Mouse (Mus musculus) layer of hippocampus, adult 8-10 months (tissue): ENCODE measurements around the gene Rnasek. TPM values are rescaled to one million over a fixed set of nuclear protein-coding genes. Genes with fewer than 3 reads are reported as not detected.

Source experiments
- DNase-seq, 2 experiments: peaks; one replicate each; pipeline ENCODE4 v3.0.0; 2022; ENCODE audit warnings: low spot score in 2 of 2
- total RNA-seq, 4 experiments: library from RNA; stranded (reverse); gene quantifications; 2 replicates each; pipeline ENCODE4 v1.2.4; 2022

Rnasek gene
- total RNA-seq, 4 experiments from 2014 or later = 203 to 263 (median 244) TPM

DNA sequence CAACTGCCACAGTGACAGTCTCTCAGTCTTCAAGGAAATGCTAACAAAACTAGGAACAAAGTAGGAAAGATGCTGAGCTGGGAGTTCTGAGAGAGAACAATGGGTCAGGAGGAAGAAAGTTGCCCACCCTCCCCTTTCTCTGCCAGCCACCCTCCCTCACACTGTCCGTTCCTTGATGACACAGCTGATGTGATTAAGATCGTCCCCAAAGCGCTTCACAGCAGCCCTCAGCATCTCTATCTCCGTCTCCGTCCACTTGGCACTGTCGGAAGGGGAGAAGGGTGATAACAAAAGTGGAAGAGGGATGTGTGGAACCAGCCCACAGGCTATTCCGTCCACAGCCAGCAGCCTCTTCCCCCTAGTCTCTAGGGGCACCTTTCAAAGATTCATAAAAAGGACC lies 2.9 kb downstream of the Rnasek start:
- peak in 1 of 2 experiments; percentile 8 for DNase-seq

DNA sequence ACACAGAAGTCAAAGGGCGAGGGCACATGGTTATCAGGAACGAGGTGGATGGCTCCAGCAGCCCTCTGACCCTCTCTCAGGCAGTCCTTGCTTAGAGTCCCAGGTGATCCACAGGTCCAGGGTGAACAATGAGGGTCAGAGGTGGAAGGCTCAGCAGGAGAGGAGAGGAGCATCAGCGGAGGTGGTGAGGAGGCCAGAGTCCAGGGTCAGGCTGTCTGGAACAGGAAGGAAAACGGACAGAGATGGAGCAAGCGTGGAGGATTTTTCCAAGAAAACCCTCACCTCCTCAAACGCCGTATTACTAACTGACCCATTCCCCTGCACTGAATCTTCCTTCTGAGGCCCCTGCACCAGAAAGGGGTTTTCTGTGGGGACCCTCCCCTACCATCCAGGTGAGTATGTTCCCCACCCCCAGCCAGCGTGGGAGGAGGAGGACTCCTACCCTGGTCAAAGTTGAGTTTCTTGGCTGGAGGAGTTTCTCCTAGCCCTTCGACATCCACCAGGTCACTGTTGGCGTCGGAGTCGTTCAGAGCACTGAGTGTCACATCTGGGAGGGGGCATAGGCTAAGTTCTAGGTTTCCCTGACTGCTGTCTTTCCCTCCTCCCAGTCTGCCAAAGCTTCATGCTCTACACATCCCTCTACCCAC lies 4.3 kb downstream of the Rnasek start:
- DNase-seq = peak in 1 of 2 experiments; percentile 13

DNA sequence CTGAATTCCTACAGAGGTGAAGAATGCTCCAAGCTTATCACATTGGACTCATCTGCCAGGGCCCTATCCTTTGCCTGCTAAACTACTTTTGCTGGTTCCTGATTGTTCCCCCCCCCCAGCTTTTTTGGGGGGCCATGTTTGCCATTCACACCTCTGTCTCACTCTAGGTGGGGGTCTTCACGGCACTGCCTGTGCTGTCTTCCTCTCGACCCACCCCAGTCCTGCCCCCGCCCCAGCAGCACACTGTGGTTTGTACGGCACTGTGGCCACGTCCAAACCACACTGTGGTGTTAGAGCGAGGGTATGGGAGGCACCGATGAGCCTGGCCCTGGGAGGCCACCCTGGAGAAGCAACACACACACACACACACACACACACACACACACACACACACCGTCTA lies 5.1 kb downstream of the Rnasek start:
- DNase-seq = no peak

DNA sequence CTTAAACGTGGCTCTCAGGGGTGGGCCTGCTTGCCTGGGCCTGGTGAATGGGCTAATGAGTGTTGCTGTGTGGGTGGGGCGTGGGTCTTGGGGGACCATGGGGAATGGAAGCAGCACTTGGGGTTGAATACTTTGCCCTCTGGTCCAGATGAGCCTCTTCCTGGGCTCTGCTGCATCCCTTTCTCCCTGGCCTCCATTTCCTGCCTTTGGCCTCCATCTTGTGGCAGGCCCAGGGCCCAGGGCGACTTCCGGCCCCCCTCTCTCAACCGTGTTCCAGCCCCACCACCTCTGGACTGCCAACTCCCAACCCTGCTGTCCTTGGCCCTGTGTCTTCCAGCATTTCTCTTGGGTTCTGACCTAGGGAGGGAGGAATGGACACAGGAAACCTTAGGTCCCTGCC lies 5.6 kb downstream of the Rnasek start:
- no peak for DNase-seq

DNA sequence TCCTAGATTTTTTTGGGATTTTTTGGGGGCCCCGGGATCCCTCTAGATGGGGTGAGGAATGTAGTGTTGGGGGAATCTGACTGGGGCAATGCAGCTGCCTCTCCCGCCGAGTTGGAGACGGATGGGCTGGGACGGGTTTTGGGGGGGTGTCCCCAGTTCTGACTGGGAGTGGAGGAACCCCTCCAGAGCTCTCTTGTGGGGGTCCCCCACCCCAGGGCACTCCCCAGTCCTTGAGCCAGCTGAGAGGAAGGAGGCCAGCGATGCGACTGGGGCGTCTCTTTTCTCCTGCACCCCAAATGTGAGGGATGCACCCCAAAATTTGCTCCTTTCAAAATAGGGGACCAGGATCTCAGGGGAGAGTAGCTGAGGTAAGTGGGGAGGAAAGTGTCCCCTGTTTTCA lies 6.6 kb downstream of the Rnasek start:
- DNase-seq = no peak

DNA sequence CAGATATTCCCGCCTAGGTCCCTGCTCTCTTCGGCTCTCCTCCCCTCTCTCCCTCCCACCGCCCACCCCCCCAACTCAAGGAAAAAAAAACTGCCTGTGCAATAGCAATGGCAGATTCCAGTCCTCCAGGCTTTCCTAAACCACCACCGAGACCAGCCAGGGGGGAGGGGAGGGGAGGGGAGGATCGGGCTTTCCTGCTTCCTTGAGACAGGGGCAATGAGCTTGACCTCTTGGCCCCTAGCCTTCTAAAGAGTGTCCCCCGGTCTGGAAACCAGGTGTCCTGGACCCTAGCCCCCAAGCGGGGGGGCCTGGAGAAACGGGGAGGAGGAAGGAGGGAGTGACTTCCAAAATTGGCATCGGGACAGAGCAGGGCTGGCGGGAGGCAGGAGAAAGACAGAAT lies 7.1 kb downstream of the Rnasek start:
- no peak for DNase-seq

DNA sequence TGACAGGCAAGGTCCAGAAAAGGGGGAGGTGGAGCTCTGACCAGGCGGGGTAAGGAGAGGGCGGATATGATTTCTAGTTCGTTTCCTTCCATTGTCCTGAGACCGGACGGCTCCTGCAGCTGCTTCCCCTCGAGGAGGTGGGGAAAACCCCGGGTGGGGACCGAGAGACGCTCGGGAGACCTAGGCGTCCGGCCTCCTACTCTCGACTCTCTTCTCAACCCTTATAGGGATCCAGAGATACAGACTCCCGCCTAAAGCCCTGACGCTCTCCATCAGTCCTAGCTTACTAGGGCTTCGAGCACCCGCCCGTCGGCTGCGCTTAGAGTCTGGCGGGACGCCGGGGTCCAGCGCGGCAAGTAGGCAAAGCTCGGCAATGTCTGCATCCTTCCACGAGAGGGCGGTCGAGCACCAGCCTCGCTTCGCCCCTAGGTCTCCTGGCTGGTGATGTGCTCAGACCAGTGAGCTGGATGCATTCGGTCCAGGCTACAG lies 9.4 kb downstream of the Rnasek start:
- peak in 1 of 2 experiments; percentile 74 for DNase-seq

DNA sequence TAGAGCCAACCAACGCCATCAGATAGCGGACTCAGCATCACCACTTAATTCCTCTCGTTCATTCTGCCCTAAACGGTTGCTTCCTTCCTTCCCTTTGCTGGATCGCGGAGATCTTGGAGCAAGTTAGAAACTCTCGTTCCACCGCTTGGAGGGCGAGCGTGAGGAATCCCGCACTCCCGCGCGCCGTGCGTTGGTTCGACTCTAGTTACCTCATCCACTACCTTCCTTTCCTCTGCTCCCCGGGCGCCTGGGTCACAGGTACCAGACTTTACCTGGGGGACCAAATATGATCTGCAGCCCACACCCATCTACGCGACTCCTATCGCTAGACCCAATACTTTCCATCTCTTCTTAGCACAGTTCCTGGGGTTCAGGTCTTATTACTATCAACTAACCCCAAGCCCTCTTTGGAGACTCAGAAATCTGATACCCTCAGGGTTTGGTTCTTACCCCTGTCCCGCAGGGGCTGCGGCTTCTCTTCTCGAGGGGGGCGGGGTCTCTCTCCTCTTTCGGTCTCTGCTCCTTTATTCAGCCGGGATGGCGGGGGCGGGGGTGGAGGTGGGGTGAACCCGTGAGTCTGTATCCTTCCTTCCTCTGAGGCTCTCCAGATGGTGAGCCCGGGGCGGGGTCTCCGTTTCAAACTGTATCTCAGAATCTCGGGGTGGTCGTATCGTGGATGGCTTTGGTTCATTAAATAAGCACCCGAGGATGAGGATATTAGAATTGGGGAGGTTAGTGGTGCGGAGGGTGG lies 10.2 kb downstream of the Rnasek start, which contains the start of gene Bcl6b:
Bcl6b (minus strand) TSS at position 539 of the 751 bp plus-strand sequence.
- no peak for DNase-seq

DNA sequence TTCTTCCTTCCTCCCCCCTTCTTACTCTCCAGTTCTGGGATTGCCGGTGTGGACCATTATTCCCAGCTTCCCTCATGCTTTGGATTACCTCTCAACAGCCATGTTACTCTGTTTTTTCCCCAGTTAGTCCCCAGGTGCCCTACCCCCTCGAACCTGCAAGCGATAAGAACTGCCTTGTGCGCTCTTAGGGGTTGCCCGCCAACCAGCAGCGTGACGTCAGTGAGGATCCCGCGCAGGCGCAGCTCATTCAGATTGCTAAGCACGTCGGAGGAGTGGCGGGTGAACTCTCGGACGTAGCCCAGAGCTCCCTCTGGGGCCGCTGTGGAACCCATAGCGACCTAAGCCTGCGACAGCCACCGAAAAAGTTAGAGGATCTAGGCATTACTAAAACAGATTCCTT lies 10.8 kb downstream of the Rnasek start:
- peak in 1 of 2 experiments; percentile 60 for DNase-seq

DNA sequence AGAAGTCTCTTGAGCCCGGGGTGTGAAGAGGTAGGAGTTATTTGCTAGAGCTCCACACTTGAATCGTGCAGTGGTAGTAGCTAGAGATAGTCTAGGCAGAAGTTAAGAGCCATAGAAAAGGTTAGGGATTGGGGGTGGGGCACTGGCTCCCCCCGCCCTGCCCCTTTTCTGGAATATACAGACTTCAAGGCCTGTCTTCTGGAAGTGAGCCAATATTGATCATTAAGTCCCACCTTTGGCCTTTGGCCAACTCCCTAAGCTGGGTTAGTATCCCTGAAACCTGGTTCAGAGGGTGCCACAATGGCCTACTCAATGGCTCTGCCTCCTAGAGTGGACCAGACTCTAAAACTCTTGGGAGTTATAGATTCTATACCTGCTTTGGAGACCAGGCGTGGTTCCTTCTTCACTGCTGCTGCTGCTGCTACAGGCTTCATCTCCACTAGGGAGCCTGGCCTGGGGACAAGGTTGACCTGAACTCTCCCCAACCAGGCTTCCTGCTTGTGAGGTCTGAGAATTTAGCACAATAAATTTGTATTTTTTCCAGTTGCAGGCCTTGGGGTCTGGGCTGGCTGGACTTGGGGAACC lies 11.9 kb downstream of the Rnasek start:
- no peak for DNase-seq

DNA sequence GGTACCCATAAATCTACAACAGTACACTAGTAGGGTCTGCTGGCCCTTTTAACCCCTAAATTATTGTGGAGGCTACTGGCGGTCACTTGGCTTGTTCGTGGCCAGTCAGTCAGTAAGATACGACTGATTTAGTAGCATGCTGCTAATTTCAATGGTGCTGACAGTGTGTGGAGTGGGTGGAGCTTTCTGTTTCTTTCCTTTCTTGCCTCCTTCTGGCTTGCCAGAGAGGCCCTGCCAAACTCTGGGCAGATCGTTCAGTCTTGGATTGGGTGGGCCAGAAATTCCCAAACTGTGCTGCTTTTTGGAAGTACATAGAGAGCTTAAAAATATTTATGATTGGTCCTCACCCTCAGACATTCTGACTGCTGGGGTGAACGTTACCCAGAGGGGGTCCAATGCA lies 12.5 kb downstream of the Rnasek start:
- DNase-seq = peak in 1 of 2 experiments; percentile 24

DNA sequence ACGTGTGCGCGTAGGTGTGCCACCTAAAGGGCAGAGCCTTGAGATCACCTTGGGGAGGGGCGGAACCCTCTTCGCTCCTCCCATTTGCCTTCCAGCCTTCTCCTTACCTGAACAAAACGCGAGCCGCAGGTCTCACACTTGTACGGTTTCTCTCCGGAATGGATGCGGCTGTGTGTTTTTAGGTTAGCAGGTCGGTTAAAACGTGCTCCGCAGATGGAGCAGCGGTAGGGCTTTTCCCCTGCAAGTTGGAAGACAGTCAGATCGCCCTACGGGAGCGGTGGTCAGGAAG lies 13.1 kb downstream of the Rnasek start:
- DNase-seq = no peak

DNA sequence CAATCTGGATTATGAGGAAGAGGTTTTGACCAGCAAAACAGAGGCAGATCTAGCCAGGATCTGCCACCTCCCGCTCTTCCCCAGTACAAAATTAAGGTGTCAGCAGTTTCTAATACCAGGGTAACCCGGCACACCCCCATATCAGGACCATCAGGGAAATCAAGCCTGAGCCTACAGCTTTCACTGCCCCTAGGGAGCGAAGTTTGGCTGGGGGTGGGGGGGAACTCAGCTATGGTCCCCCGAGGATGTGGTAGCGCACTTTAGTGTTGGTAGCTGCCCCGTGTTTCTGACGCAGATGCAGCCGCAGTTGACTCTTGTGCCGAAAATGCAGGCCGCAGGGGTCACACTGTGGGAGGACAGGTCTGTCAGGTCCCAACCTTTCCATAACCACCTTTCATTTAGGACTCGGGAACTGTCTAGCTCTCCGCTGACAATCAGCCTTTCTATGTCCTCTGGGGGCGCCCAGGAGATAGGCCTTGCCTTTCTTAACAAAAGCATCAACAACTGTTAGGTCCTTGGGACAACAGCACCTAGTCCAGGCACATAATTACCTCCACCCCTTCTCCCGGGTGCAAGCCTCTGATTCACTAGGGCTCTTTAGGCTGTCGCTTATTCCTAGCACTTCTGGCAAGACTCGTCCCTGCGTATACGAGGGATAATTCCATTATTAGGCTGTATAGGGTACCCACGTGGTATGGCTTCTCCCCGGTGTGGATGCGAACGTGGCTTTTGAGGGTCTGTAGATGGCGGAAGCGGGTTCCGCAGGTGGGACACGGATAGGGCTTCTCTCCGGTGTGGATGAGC lies 13.6 kb downstream of the Rnasek start:
- no peak for DNase-seq

DNA sequence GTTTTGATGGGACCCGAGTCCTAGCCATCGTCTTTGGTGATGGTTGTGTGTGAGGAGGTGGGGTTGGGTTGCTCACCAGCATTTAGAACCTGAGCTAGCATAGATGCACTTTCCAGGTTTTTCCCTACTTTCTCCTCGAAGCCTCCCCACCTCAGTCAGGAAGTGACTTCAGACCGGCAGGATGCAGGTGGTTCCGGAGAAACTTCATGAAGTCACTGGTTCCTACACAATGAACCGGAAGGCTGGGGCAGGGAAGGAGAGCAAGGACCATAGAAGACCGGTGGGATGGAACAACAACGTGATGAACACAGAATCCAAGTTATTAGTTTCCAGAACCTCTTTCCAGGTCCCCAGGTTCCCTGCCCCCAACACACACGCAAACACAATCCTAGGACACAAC lies 15.9 kb downstream of the Rnasek start:
- peak in 1 of 2 experiments; percentile 5 for DNase-seq

DNA sequence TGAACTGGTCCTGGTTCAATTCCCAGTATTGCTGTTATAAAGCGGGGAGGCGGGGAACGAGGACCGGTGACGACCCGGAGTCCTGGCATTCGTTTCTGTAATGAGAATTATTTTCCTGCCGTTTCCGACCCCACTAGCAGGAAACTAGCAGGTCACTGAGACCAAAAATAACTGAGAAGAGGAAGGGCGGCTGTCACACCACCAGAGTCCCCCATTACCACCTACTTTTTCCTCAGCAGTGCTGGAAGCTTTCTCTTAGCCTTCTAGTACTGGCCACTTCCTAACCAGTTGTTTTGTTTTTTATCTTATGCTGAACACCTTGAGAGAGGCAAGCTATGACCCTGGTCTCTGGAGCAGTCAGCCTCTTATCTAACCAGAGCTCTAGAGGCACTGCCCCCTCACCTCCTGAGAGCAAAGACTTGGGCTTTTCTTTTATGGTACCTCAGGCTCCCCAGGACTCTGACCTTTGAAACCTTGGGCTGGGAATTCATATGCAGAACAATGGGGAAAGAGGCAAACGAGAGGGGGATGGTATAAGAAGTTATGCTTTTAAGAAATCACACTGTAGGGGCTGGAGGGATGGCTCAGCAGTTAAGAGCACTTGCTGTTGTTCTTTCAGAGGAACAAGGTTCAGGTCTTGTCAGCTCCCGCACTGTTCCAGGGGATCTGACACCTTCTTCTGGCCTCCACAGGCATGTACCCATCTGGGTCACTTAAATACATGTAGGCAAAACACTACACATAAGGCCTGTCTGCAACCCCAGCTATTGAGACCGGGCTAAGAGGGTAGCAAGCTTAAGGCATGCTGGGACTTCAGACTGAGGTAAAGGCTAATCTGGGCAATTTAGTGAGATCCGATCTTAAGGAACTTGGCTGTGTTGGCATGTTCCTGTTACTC lies 17.8 kb downstream of the Rnasek start:
- peak in 1 of 2 experiments; percentile 8 for DNase-seq

DNA sequence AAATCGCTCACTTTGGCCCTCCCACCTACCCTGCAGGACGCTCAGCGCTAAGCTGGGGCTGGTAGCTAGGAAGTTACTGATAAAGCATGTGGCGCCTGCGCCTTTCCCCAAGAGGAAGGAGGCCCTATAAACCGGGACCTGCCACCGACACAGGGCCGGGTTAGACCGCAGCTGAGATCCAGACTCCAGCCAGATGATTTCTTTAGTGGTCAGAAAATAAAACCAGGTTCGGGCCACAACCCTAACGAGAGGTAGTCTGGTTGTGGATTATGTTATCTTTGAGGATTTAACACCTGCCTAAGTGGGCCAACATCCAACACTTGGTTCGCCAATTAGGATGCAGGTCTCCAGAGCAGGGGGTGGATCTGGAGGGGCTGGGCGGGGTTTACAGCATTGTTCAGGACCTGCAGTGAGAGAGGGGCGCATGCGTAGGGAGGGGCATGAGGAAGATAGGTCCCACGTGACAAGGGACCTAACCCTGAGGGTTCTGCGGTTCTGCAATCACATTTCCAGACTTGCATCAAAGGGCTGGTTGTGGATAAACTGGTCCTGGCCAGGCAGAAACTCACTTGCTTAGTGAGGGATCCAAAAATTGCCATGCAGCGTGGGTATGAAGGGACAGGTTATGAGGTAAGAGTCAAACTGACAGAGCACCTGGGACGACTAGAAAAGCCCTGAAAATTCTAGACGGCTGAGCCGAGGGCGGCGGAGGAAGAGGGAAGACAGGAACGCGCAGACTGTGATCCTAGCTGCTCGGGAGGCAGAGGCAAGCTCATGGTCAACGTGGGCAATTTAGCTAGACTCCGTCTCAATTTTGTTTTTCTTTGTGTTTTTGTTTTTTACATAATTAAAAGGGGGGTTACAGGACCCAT lies 18.7 kb downstream of the Rnasek start, which contains the start of gene Slc16a13:
Slc16a13 (minus strand) TSS at position 334 of the 872 bp plus-strand sequence.
- DNase-seq = peak; percentile 95

DNA sequence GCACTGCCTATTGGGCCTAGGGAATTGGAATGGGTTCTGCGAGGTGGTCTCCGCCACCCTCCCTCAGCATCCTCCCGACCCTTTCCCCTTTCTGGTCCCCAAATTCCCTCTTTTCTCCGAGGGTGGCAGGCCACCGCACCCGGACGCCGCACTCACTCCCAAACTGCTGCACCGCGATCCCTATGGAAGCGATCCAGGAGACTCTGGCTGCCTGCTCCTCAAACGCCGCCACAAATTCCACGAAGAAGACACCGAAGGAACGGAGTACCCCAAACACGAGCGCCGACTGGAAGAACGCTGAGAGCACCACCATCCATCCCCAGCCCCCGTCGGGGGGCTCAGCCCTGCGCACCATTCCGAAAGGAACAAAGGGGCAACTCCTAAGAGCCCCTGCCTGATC lies 19.3 kb downstream of the Rnasek start:
- DNase-seq = no peak

DNA sequence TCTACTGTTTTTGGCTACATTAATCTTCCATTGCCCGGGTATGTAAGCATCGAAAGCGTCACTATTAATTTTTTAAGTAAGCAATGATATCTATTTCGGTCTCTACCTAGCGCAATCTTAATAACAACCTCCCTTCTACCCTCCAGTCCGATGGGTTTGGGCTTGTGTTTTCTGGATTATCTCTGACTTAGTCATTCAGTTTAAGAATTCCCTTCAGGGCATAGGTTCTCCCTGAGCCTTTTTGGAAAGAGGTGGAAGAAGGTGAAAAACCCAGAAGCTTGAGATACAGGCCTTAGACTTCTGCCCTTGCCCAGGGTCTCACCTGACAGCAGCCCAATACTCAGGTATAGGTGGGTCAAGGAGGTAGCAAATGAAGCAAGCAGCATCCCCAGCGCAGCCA lies 19.8 kb downstream of the Rnasek start:
- peak in 1 of 2 experiments; percentile 5 for DNase-seq

DNA sequence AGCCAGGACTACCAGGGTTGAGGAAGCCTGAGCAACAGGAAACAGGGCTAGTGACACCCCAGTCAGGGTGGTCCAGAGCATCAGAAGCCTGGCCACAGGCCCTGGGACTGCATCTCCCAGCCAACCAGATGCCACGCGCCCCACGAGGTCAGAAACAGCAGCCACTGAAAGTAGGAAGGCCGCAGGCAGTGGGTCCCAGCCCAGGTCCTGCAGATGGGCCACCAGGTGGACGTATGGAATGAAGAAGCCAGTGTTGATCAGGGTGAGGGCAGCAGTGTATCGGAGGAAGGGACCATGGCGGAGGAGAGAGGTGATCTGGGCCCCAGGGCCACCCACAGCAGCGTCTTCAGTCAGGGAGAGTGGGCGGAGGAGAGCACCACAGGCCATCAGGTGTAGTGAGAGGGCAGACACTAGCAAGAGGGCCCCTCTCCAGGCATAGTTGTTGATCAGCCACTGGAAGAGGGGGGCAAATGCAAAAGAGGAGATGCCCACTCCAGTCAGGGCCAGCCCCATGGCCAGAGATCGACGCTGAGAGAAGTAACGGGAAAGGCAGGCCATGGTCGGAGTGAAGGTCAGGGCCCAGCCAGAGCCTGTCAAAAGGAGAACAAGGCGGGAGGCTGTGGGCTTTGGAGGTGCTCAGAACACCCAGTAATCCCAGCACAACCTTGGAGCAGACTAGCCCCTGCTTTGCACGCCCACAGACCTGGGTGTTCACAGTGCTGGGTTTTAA lies 20.7 kb downstream of the Rnasek start:
- peak in 1 of 2 experiments; percentile 5 for DNase-seq
